Mouse (Mus musculus) midbrain, embryonic 11.5 days (tissue): ENCODE measurements at regions not wholly inside any gene's neighbourhood (a gene's known extent, or its start where the extent isn't known, plus 50 kb on each side); places are given as distances from the start of the nearest gene placed in this dataset.

ENCODE experiments used
- ATAC-seq: fragments of 200-750 bp; cut with Nextera tagmentation; 2 replicates; pipeline ENCODE4 v1.8.0; 2017; ENCODE audit warnings: moderate TSS enrichment, moderate library complexity; ENCODE audit not compliant: low FRiP score
- DNase-seq: peaks from one replicate; pipeline ENCODE4 v3.0.0; 2015; ENCODE audit warnings: low spot score; ENCODE audit errors: missing footprints
- H3K27ac ChIP-seq: fragments of 300-500 bp; sonication (generic); 2 replicates; pipeline ENCODE4 v1.5.1; 2014; ENCODE audit warnings: low read depth, low read length
- H3K27me3 ChIP-seq: fragments of 300-500 bp; sonication (generic); 2 replicates; pipeline ENCODE4 v1.6.1; 2014; ENCODE audit warnings: mild to moderate bottlenecking, low read length, moderate library complexity, mixed read lengths; ENCODE audit not compliant: control insufficient read depth, insufficient read depth
- H3K36me3 ChIP-seq: fragments of 300-500 bp; sonication (generic); 2 replicates; pipeline ENCODE4 v1.6.1; 2014; ENCODE audit warnings: mild to moderate bottlenecking, low read length, moderate library complexity, mixed read lengths; ENCODE audit not compliant: control insufficient read depth, insufficient read depth
- H3K4me1 ChIP-seq: fragments of 300-500 bp; sonication (generic); 2 replicates; pipeline ENCODE4 v1.6.1; 2014; ENCODE audit warnings: low read length; ENCODE audit not compliant: control insufficient read depth, insufficient read depth
- H3K4me2 ChIP-seq: fragments of 300-500 bp; sonication (generic); 2 replicates; pipeline ENCODE4 v1.6.1; 2014; ENCODE audit warnings: mild to moderate bottlenecking, moderate library complexity
- H3K4me3 ChIP-seq: fragments of 300-500 bp; sonication (generic); 2 replicates; pipeline ENCODE4 v1.5.1; 2014; ENCODE audit warnings: low read depth, low read length
- H3K9ac ChIP-seq: fragments of 300-500 bp; sonication (generic); 2 replicates; pipeline ENCODE4 v1.6.1; 2014; ENCODE audit warnings: low read length
- H3K9me3 ChIP-seq: fragments of 300-500 bp; sonication (generic); 2 replicates; pipeline ENCODE4 v1.6.1; 2016; ENCODE audit warnings: low read length; ENCODE audit not compliant: control insufficient read depth
- WGBS: fragments of 180-500 bp; shearing (Covaris S2); extraction: QIAGEN DNeasy Blood & Tissue Kit; methylation state at CpG from one replicate; pipeline ENCODE4 v1.1.7; 2014; 5-methylcytosine and 5-hydroxymethylcytosine counted together

GRCm38 (mm10) chr1:34642304-34642893, 62.9 kb downstream of the Amer3 start:
- Histone ChIP-seq H3K36me3 (no peaks in the 10 kb centered on the region), H3K9me3 (no peaks in the 10 kb centered on the region), H3K27ac (no peak overlapping the region), H3K4me1 (no peaks in the 10 kb centered on the region), H3K4me3 (no peak overlapping the region), H3K9ac (no peak overlapping the region), H3K27me3 (no peaks in the 10 kb centered on the region), H3K4me2 (no peak overlapping the region)
- WGBS = 39% methylated on average over 13 of the region's 13 CpGs
- DNase-seq = peak; percentile 98
- peak; percentile 73 for ATAC-seq

GRCm38 (mm10) chr1:34653963-34654644, 74.6 kb downstream of the Amer3 start:
- H3K27me3 ChIP-seq = no peaks in the 10 kb centered on the region
- no peak overlapping the region for H3K4me2 ChIP-seq
- no peaks in the 10 kb centered on the region for H3K4me1 ChIP-seq
- H3K36me3 ChIP-seq = no peaks in the 10 kb centered on the region
- H3K9ac ChIP-seq = no peak overlapping the region
- H3K4me3 ChIP-seq = no peak overlapping the region
- H3K27ac ChIP-seq = no peak overlapping the region
- ATAC-seq (no peak), DNase-seq (no peak)
- no peaks in the 10 kb centered on the region for H3K9me3 ChIP-seq
- 85% methylated on average over 10 of the region's 10 CpGs for WGBS

DNA sequence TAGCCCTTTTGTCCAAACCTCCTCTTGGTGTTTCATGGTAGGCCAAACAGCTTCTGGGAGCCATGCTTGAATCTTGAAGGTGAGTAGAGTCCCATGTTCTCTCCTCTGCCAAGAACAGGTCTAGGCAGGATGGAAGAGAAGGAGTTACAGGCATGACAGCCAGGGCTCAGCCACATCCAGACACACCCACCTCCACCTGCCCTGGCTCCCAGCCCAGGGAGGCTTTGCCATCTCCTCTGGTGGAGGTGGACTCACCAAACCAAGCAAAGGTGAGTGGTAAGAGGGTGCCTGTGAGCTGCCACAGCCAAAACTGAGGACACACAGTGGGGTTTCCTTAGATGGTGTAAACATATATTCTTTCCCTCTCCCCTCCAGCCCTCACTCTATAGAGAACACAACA, 78.0 kb downstream of the Amer3 start:
- Histone ChIP-seq H3K27me3 (no peaks in the 10 kb centered on the region), H3K9ac (no peak overlapping the region), H3K36me3 (no peaks in the 10 kb centered on the region), H3K4me2 (no peak overlapping the region), H3K4me3 (no peak overlapping the region), H3K9me3 (no peaks in the 10 kb centered on the region), H3K27ac (no peak overlapping the region), H3K4me1 (no peaks in the 10 kb centered on the region)
- ATAC-seq (no peak), DNase-seq (no peak)

DNA sequence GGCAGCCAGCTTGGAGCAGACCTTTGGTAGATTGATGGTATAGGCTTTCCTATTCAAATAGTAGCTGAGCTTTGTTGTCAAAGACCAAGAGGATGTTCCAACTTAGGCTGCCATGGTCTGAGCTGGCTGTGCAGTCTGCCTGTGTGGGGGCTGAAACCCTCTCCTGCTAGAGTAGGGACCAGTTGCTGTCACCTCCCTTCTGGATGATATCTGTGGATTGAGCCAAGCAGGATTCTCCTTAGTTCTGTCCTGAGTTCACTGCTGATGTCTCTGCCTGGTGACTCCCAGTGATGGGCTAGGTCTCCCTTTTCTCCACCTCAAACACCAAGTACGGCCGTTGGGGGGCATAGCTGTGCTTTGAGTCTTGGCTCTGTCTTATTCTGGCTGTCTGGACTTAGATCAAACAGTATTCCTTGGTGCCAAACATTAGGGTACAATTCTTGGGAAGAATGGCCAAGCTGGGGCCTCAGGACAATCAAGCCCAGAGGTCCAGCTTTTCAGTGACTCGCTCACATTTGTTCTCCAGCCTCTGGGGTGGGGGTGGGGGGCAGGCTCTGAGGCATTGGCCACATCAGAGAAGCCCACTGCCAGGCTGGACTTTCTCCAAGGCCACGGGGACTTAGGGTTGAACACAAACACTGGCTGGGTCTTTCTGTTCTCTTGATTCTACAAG, 84.6 kb downstream of the Amer3 start:
- Histone ChIP-seq H3K4me1 (peaks cover 18% of the 10 kb centered on the region), H3K36me3 (no peaks in the 10 kb centered on the region), H3K9ac (no peak overlapping the region), H3K4me2 (no peak overlapping the region), H3K4me3 (no peak overlapping the region), H3K27me3 (no peaks in the 10 kb centered on the region), H3K9me3 (no peaks in the 10 kb centered on the region), H3K27ac (peak overlapping the region; percentile 62)
- ATAC-seq (no peak), DNase-seq (peak; percentile 61)
- WGBS = 84% methylated on average over 4 of the region's 4 CpGs

DNA sequence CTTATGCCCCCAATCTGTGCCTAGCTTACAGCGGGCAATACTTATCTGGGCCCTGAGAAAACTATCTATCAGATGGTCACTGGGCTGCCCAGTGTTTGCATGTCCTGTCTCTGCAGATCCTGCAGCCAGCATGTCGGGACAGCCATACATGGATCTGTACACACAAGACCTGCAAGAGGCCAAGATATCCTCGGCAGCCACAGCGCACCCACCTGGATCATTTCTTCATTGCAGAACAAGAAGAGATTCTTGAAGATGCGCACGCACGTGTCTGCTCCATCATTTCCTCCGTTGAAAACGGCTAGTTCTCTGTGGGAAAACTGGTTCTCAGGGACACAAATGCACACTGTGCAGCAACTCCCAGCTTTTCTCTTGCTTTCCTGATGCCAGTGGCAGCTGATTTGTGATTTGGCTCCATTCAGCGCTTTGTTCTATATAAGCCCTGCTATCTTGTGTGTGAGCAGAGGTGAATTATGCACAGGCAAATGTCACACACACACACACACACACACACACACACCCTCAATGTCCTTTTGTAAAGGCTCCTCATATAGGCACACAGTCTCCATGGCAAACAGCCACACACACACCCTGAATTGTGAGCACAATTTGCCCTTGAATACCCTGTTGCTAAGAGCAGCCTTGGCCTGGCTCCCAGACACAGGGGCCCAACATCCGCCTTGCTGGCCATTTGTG, 85.5 kb downstream of the Amer3 start:
- Histone ChIP-seq H3K36me3 (no peaks in the 10 kb centered on the region), H3K27ac (peak overlapping the region; percentile 76), H3K4me3 (no peak overlapping the region), H3K27me3 (no peaks in the 10 kb centered on the region), H3K4me1 (peaks cover 18% of the 10 kb centered on the region), H3K9ac (no peak overlapping the region), H3K4me2 (0 out of 2 replicates have a peak overlapping the region, but pooled peaks have one; percentile 1), H3K9me3 (no peaks in the 10 kb centered on the region)
- 69% methylated on average over 11 of the region's 11 CpGs for WGBS
- ATAC-seq (peak; percentile 82), DNase-seq (peak; percentile 87)

GRCm38 (mm10) chr1:34665512-34665854, 86.0 kb downstream of the Amer3 start:
- Histone ChIP-seq H3K9me3 (no peaks in the 10 kb centered on the region), H3K27ac (peak overlapping the region; percentile 76), H3K27me3 (no peaks in the 10 kb centered on the region), H3K9ac (no peak overlapping the region), H3K36me3 (no peaks in the 10 kb centered on the region), H3K4me1 (peaks cover 18% of the 10 kb centered on the region), H3K4me2 (no peak overlapping the region), H3K4me3 (no peak overlapping the region)
- ATAC-seq = peak; percentile 53
- no peak for DNase-seq
- 79% methylated on average over 5 of the region's 5 CpGs for WGBS

GRCm38 (mm10) chr1:34666226-34666662, 86.8 kb downstream of the Amer3 start:
- H3K4me1 ChIP-seq = peaks cover 18% of the 10 kb centered on the region
- H3K4me3 ChIP-seq = no peak overlapping the region

DNA sequence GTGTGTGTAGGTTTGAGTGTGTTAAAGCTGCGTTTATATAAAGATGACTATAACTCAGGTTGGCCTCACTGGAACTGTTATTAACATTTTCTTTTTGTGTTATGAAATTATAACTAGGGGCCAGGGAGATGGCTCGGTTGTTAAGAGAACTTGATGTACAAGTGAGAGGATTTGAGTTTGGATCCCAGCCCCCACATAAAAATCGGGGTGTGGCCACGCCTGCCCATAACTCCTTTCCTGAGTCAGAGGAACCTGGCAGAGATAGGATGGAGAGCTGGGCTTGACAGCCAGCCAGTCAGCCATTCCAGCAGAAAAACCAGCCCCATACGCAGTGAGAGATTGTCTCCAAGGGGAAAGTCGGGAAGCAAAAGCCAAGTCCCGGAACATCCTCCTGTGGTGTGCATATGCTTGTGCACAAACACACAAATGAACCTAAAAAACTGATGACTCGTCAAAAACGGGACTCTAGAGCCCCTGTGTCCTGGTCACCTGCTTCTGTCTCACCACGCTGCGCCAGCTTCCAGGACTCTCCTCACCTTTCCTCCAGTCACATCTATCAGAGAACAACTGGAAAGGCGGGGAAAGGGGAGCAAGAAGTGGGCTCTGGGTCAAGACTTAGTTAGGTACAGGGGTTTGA, 97.8 kb downstream of the Amer3 start:
- DNase-seq = no peak
- no peak overlapping the region for H3K4me3 ChIP-seq
- ATAC-seq = peak; percentile 11; the same call in 1 of the 2 replicates
- H3K9me3 ChIP-seq = no peaks in the 10 kb centered on the region
- H3K27me3 ChIP-seq = peaks cover 33% of the 10 kb centered on the region
- H3K4me2 ChIP-seq = no peak overlapping the region; the same call in 1 of the 2 replicates
- H3K4me1 ChIP-seq = peaks cover 13% of the 10 kb centered on the region
- H3K27ac ChIP-seq = no peak overlapping the region
- WGBS = 57% methylated on average over 12 of the region's 12 CpGs
- no peaks in the 10 kb centered on the region for H3K36me3 ChIP-seq
- no peak overlapping the region for H3K9ac ChIP-seq

More at GRCm38 (mm10) chr1:34666226-34666662, 86.8 kb downstream of the Amer3 start:
- 53% methylated on average over 13 of the region's 13 CpGs for WGBS
- Histone ChIP-seq H3K9me3 (no peaks in the 10 kb centered on the region), H3K27me3 (no peaks in the 10 kb centered on the region), H3K36me3 (no peaks in the 10 kb centered on the region), H3K27ac (peak overlapping the region; percentile 76), H3K9ac (no peak overlapping the region), H3K4me2 (no peak overlapping the region)
- peak; percentile 83 for ATAC-seq
- no peak for DNase-seq
